Mouse (Mus musculus) hindbrain, embryonic 11.5 days (tissue): ENCODE data around the gene Etv4. TPM values are rescaled to one million over a fixed set of nuclear protein-coding genes. Genes with fewer than 3 reads are reported as not detected.
A peak's percentile ranks its signal among the peaks of the same experiment; 100 is the strongest.

ENCODE experiments used
- ATAC-seq: fragments of 200-750 bp; cut with Nextera tagmentation; 2 replicates; pipeline ENCODE4 v1.8.0; 2017; ENCODE audit warnings: mild to moderate bottlenecking, moderate TSS enrichment, moderate library complexity; ENCODE audit not compliant: low FRiP score
- DNase-seq: peaks from one replicate; pipeline ENCODE4 v3.0.0-alpha.2; 2015; ENCODE audit warnings: low spot score
- H3K27ac ChIP-seq: fragments of 300-500 bp; sonication (generic); 2 replicates; pipeline ENCODE4 v1.5.1; 2014; ENCODE audit warnings: mild to moderate bottlenecking, low read depth, low read length
- H3K27me3 ChIP-seq: fragments of 300-500 bp; sonication (generic); 2 replicates; pipeline ENCODE4 v1.6.1; 2014; ENCODE audit warnings: mild to moderate bottlenecking, low read length, moderate library complexity, mixed read lengths; ENCODE audit not compliant: control insufficient read depth, insufficient read depth
- H3K36me3 ChIP-seq: fragments of 300-500 bp; sonication (generic); 2 replicates; pipeline ENCODE4 v1.6.1; 2014; ENCODE audit warnings: mild to moderate bottlenecking, low read length, moderate library complexity, mixed read lengths; ENCODE audit not compliant: control insufficient read depth, insufficient read depth
- H3K4me1 ChIP-seq: fragments of 300-500 bp; sonication (generic); replicated peaks from 2 replicates; pipeline ENCODE4 v1.6.1; 2014; ENCODE audit warnings: low read length, mixed read lengths; ENCODE audit not compliant: control insufficient read depth, insufficient read depth
- H3K4me2 ChIP-seq: fragments of 300-500 bp; sonication (generic); replicated peaks from 2 replicates; pipeline ENCODE4 v1.6.1; 2014; ENCODE audit warnings: mild to moderate bottlenecking, low read depth, low read length
- H3K4me3 ChIP-seq: fragments of 300-500 bp; sonication (generic); 2 replicates; pipeline ENCODE4 v1.5.1; 2014; ENCODE audit warnings: low read depth, low read length
- H3K9ac ChIP-seq: fragments of 300-500 bp; sonication (generic); 2 replicates; pipeline ENCODE4 v1.6.1; 2014; ENCODE audit warnings: low read depth, low read length
- H3K9me3 ChIP-seq: fragments of 300-500 bp; sonication (generic); 2 replicates; pipeline ENCODE4 v1.6.1; 2016; ENCODE audit warnings: low read length; ENCODE audit not compliant: control insufficient read depth
- WGBS: fragments of 180-500 bp; shearing (Covaris S2); extraction: QIAGEN DNeasy Blood & Tissue Kit; methylation state at CpG from one replicate; pipeline ENCODE4 v1.1.7; 2014; 5-methylcytosine and 5-hydroxymethylcytosine counted together
- polyA plus RNA-seq: library from polyadenylated mRNA; unstranded; fragments of >200 nt; fragmentation: Nextera tagmentation; extraction: Ambion mirVana; gene quantifications from 2 replicates; pipeline ENCODE4 v1.2.1, GENCODE M21; 2014

Gene Etv4
- polyA plus RNA-seq, 1 experiment from 2014 or later, result 4.6 TPM

DNA sequence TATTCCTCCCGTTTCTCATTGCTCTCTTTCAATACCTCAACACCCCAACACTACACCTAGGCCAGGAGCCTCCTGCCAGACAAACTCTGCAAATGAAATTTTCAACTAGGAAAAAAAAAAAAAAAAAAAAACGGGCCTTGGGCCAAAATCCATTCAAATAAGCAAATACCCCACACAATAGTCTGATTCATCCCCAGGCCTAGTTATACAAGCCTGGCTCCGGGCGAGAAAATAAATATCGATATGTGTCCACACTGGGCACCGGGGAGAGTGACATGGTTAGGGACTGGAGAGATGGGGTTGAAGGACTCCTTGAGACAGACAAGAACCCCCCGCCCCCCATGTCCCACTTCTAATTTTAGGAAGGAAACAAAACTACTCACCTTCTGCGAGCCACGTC is 1.6 kb downstream of the Etv4 start:
- Histone ChIP-seq H3K36me3 (no peaks in the 10 kb centered on the region), H3K27me3 (peaks cover 73% of the 10 kb centered on the region), H3K4me1 (peaks cover 12% of the 10 kb centered on the region; the same call in 1 of the 2 replicates), H3K4me2 (peak overlapping the region; percentile 91), H3K9me3 (no peaks in the 10 kb centered on the region), H3K4me3 (peak overlapping the region; percentile 44; the same call in 1 of the 2 replicates), H3K27ac (no peak overlapping the region), H3K9ac (no peak overlapping the region; the same call in 1 of the 2 replicates)
- 30% methylated on average over 9 of the region's 9 CpGs for WGBS
- DNase-seq, result peak; percentile 18
- ATAC-seq, result no peak

DNA sequence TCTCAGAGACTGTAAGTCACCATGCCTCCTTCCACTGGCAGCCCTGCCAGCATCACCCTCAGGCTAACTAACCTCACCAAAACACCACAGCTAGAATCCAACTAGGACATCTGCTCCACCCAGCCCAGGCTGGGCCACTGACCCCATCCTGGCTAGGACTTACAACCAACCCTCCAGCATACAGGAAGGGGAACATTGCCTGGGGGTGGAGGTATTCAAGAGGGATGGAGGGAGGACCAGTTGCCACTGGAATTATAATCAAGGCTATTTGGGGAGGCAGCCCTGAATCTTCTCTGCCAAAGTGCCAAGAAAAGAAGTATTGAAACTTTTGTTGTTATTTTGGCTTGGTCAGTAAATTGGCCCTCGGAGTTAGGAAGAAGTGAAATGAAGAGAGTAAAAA is 2.0 kb downstream of the Etv4 start:
- Histone ChIP-seq H3K4me3 (no peak overlapping the region), H3K4me2 (no peak overlapping the region)
- WGBS, result 61% methylated on average over 1 of the region's 1 CpGs

DNA sequence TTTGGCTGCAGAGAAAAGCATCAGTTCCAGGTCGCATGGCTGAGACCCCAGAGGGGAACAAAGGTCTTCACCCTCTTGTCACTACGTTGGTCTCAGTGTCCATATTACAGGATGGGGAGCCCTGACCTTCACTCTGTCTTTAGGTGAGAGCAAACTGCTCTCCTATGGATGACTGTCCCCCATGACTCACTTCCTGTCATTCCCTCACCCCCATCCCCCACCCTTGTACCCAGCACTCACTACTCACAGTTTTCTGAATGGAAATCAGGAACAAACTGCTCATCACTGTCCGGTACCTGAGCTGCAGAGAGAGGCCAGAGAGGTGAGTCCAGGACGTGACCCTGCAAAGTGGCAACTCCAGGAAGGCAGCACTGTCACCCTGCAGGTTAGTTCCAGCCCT is 8.3 kb downstream of the Etv4 start:
- H3K4me2 ChIP-seq, result no peak overlapping the region
- 65% methylated on average over 4 of the region's 4 CpGs for WGBS
- 0 out of 2 replicates have a peak, but pooled peaks cover 2% of the 10 kb centered on the region for H3K4me1 ChIP-seq
- DNase-seq (no peak), ATAC-seq (no peak)
- H3K9ac ChIP-seq, result no peak overlapping the region
- H3K9me3 ChIP-seq, result no peaks in the 10 kb centered on the region
- no peaks in the 10 kb centered on the region for H3K36me3 ChIP-seq
- no peak overlapping the region for H3K27ac ChIP-seq
- H3K4me3 ChIP-seq, result no peak overlapping the region
- H3K27me3 ChIP-seq, result peaks cover 29% of the 10 kb centered on the region

More for the DNA sequence above, 2.0 kb downstream of the Etv4 start:
- Histone ChIP-seq H3K27me3 (peaks cover 69% of the 10 kb centered on the region), H3K9ac (no peak overlapping the region), H3K9me3 (no peaks in the 10 kb centered on the region), H3K4me1 (peaks cover 12% of the 10 kb centered on the region; the same call in 1 of the 2 replicates), H3K36me3 (no peaks in the 10 kb centered on the region), H3K27ac (no peak overlapping the region)
- ATAC-seq, result no peak
- no peak for DNase-seq

GRCm38 (mm10) chr11:101772449-101772848 is 12.7 kb downstream of the Etv4 start:
- H3K36me3 ChIP-seq, result no peaks in the 10 kb centered on the region
- H3K27me3 ChIP-seq, result peaks cover 19% of the 10 kb centered on the region
- DNase-seq, result peak; percentile 83
- H3K9me3 ChIP-seq, result no peaks in the 10 kb centered on the region
- 0 out of 2 replicates have a peak overlapping the region, but pooled peaks have one; percentile 2 for H3K4me2 ChIP-seq
- peak; percentile 71 for ATAC-seq
- H3K9ac ChIP-seq, result no peak overlapping the region
- 0 out of 2 replicates have a peak, but pooled peaks cover 4% of the 10 kb centered on the region for H3K4me1 ChIP-seq
- H3K4me3 ChIP-seq, result no peak overlapping the region
- no peak overlapping the region for H3K27ac ChIP-seq
- under 1% methylated on average over 16 of the region's 16 CpGs for WGBS

- peaks cover 19% of the 10 kb centered on the region for H3K27me3 ChIP-seq
- DNase-seq (no peak), ATAC-seq (no peak)
- H3K9ac ChIP-seq, result no peak overlapping the region
- H3K9me3 ChIP-seq, result no peaks in the 10 kb centered on the region
- no peaks in the 10 kb centered on the region for H3K36me3 ChIP-seq
- H3K4me3 ChIP-seq, result no peak overlapping the region
- no peak overlapping the region for H3K4me2 ChIP-seq
- WGBS, result 5% methylated on average over 5 of the region's 5 CpGs
- H3K27ac ChIP-seq, result no peak overlapping the region
- 0 out of 2 replicates have a peak, but pooled peaks cover 4% of the 10 kb centered on the region for H3K4me1 ChIP-seq
Observed at GRCm38 (mm10) chr11:101772027-101772426, 13.1 kb downstream of the Etv4 start.

DNA sequence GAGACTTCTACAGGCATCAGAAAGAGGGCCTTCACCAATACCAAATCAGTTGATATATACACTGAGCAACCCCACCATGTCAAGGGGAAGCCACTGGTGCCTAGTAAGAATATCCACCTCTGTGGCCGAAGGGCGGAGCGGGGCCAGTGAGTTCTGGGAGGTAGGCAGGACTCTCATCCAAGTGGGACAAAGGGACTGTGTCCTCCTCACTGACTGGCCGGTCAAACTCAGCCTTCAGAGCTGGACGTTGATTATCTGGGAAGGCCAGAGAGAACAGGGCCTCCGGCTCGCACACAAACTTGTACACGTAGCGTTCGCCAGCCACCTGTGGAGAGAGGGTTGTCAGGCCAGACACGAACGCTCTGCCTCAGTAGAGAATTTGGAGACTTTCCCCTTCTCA is 14.9 kb downstream of the Etv4 start:
- H3K27ac ChIP-seq, result no peak overlapping the region
- H3K4me2 ChIP-seq, result no peak overlapping the region
- 84% methylated on average over 12 of the region's 12 CpGs for WGBS
- H3K27me3 ChIP-seq, result peaks cover 19% of the 10 kb centered on the region
- no peaks in the 10 kb centered on the region for H3K36me3 ChIP-seq
- no peaks in the 10 kb centered on the region for H3K9me3 ChIP-seq
- ATAC-seq, result no peak
- no peak overlapping the region for H3K9ac ChIP-seq
- H3K4me1 ChIP-seq, result 0 out of 2 replicates have a peak, but pooled peaks cover 4% of the 10 kb centered on the region
- no peak overlapping the region for H3K4me3 ChIP-seq
- no peak for DNase-seq

GRCm38 (mm10) chr11:101768721-101769120 is 16.4 kb downstream of the Etv4 start:
- Histone ChIP-seq H3K9me3 (no peaks in the 10 kb centered on the region), H3K9ac (no peak overlapping the region), H3K36me3 (peaks cover 6% of the 10 kb centered on the region; the same call in 1 of the 2 replicates), H3K4me2 (no peak overlapping the region), H3K27ac (no peak overlapping the region), H3K4me1 (0 out of 2 replicates have a peak, but pooled peaks cover 4% of the 10 kb centered on the region), H3K27me3 (peaks cover 14% of the 10 kb centered on the region), H3K4me3 (no peak overlapping the region)
- no peak for DNase-seq
- ATAC-seq, result no peak
- 91% methylated on average over 6 of the region's 6 CpGs for WGBS

- Histone ChIP-seq H3K27me3 (peaks cover 5% of the 10 kb centered on the region; the same call in 1 of the 2 replicates), H3K36me3 (peaks cover 7% of the 10 kb centered on the region; the same call in 1 of the 2 replicates), H3K9ac (no peak overlapping the region), H3K9me3 (no peaks in the 10 kb centered on the region), H3K4me3 (no peak overlapping the region), H3K27ac (no peak overlapping the region), H3K4me1 (0 out of 2 replicates have a peak, but pooled peaks cover 4% of the 10 kb centered on the region), H3K4me2 (no peak overlapping the region)
- DNase-seq, result no peak
- no peak for ATAC-seq
- 66% methylated on average over 5 of the region's 5 CpGs for WGBS
Observed at GRCm38 (mm10) chr11:101767326-101767725, 17.8 kb downstream of the Etv4 start.

DNA sequence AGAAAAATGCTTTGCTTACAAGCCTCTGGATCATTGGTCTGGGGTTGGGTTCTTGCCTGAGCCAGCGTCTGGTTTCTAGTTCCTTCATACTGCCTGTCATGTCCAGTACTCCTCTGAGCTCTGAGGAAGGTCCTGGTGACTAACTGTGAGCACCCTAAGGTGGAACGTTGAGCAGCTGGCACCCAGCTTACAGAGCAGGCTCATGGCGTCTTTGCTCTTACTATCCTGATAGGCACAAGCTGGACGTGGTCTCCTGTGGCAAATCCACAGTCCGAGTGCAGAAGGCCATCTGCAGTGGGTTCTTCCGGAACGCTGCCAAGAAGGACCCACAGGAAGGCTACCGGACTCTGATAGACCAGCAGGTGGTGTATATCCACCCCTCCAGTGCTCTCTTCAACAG is 20.6 kb downstream of the Etv4 start:
- H3K36me3 ChIP-seq, result peaks cover 9% of the 10 kb centered on the region; the same call in 1 of the 2 replicates

More for the DNA sequence above, 20.6 kb downstream of the Etv4 start:
- 96% methylated on average over 8 of the region's 8 CpGs for WGBS
- no peaks in the 10 kb centered on the region for H3K4me1 ChIP-seq
- ATAC-seq (no peak), DNase-seq (no peak)
- no peak overlapping the region for H3K4me3 ChIP-seq
- H3K4me2 ChIP-seq, result no peak overlapping the region
- no peak overlapping the region for H3K9ac ChIP-seq
- no peaks in the 10 kb centered on the region for H3K9me3 ChIP-seq
- no peaks in the 10 kb centered on the region for H3K27me3 ChIP-seq
- no peak overlapping the region for H3K27ac ChIP-seq
